8 mouse cellular contexts compared by ENCODE assay signal in the genomic region with DNA sequence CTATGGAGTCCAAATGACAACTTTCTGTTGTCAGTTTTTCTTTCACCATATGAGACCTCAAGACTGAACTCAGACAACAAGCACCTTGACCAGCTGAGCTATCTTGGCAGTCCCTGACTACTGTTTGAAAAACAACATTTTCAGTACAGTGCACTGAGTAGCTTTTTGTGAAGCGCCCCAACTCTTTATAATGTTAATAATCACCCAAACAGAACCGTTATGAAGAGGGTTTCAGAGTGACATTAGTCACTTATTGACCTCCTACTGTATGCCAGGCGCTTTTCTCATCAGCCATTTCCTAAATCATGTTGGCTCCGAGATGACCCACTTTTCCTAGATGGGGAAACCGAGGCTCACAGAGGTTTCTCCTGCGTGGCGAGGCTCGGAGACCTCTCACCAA. TPM values are rescaled to one million over a fixed set of nuclear protein-coding genes. Genes with fewer than 3 reads are reported as not detected.
A peak's percentile ranks its signal among the peaks of the same experiment; 100 is the strongest.
DNase-seq lines count a peak whose midpoint lies in the region; ATAC-seq and TF ChIP-seq lines count a peak whose summit lies in the region.

No protein-coding gene starts in this region.

- 8% methylated on average over 8 of the region's 8 CpGs for WGBS in forebrain, embryonic 12.5 days
- WGBS in liver, embryonic 13.5 days (ENCODE audit: insufficient replicate concordance), result 6% methylated on average over 8 of the region's 8 CpGs

- peak overlapping the region; percentile 65 for H3K4me2 ChIP-seq in forebrain, embryonic 12.5 days
- peak overlapping the region; percentile 71 for H3K4me2 ChIP-seq in liver, embryonic 13.5 days

- peaks cover 6% of the 10 kb centered on the region; the same call in 1 of the 2 replicates for H3K4me1 ChIP-seq in forebrain, embryonic 12.5 days
- peaks cover 53% of the 10 kb centered on the region for H3K4me1 ChIP-seq in liver, embryonic 13.5 days (replicated peaks)

- no peaks in the 10 kb centered on the region for H3K79me2 ChIP-seq in C2C12 (ENCODE audit: control insufficient read depth, insufficient read depth)

- ATAC-seq in forebrain, embryonic 12.5 days (ENCODE audit: low FRiP score), result 0 out of 2 replicates have a peak, but pooled peaks have one; percentile 1
- ATAC-seq in liver, embryonic 13.5 days (ENCODE audit: low read depth), result no peak

- H3K27me3 ChIP-seq in C2C12 (ENCODE audit: control insufficient read depth, insufficient read depth, insufficient read length), result no peaks in the 10 kb centered on the region
- no peaks in the 10 kb centered on the region for H3K27me3 ChIP-seq in forebrain, embryonic 12.5 days
- no peaks in the 10 kb centered on the region for H3K27me3 ChIP-seq in liver, embryonic 13.5 days

- peak overlapping the region; percentile 89 for H3K27ac ChIP-seq in gastrocnemius, adult 2 months
- H3K27ac ChIP-seq in forebrain, embryonic 12.5 days, result no peak overlapping the region
- H3K27ac ChIP-seq in liver, embryonic 13.5 days, result peak overlapping the region; percentile 97

- no peaks in the 10 kb centered on the region for H3K9me3 ChIP-seq in forebrain, embryonic 12.5 days
- no peaks in the 10 kb centered on the region for H3K9me3 ChIP-seq in liver, embryonic 13.5 days (replicated peaks)

- intact Hi-C loops in gastrocnemius, adult 2 months (cut with DNase I), result loop anchor here (5.0 kb wide), 1 partner anchor 39 kb away; no protein-coding TSS in a partner anchor

- H3K9ac ChIP-seq in forebrain, embryonic 12.5 days, result peak overlapping the region; percentile 75
- H3K9ac ChIP-seq in liver, embryonic 13.5 days, result peak overlapping the region; percentile 96

- no peaks in the 10 kb centered on the region for H3K79me3 ChIP-seq in C2C12 (ENCODE audit: low read depth)

- H3K36me3 ChIP-seq in C2C12 (ENCODE audit: control insufficient read depth, insufficient read depth), result no peaks in the 10 kb centered on the region
- no peaks in the 10 kb centered on the region for H3K36me3 ChIP-seq in forebrain, embryonic 12.5 days (replicated peaks)
- H3K36me3 ChIP-seq in liver, embryonic 13.5 days, result peaks cover 19% of the 10 kb centered on the region

- no peak for TF ChIP-seq CTCF in gastrocnemius, adult 2 months (IDR thresholded peaks at IDR 0.05)
- TF ChIP-seq CTCF in C2C12 (IDR thresholded peaks at IDR 0.05; ENCODE audit: control insufficient read depth, insufficient read depth, insufficient read length), result no peak

- peak overlapping the region; percentile 88 for H3K4me3 ChIP-seq in gastrocnemius, adult 2 months
- H3K4me3 ChIP-seq in C2C12 (ENCODE audit: insufficient read depth, poor library complexity, severe bottlenecking), result peak overlapping the region; percentile 78
- H3K4me3 ChIP-seq in forebrain, embryonic 12.5 days (replicated peaks), result peak overlapping the region; percentile 87
- peak overlapping the region; percentile 93 for H3K4me3 ChIP-seq in liver, embryonic 13.5 days (replicated peaks)

- peak overlapping the region; percentile 74 for H3ac ChIP-seq in C2C12 (ENCODE audit: control insufficient read depth, insufficient read length, low read depth)

- no peak for DNase-seq in gastrocnemius, adult 2 months
- no peak for DNase-seq in gastrocnemius, postnatal 4 days (ENCODE audit: low spot score in 2 of 2)
- no peak for DNase-seq in liver, embryonic 13.5 days
- no peak for DNase-seq in ovary, adult 18-20 months (ENCODE audit: low spot score)
- DNase-seq in testis, postnatal 10 days (ENCODE audit: low spot score), result no peak
- DNase-seq in MN1 (ENCODE audit: low spot score), result no peak

TF ChIP-seq in C2C12, 6 proteins besides CTCF, POLR2A, EP300 and RAD21:
- TF ChIP-seq USF1 (IDR thresholded peaks at IDR 0.05; ENCODE audit: low read depth) (no peak), MYOD1 (IDR thresholded peaks at IDR 0.05; ENCODE audit: control insufficient read depth, insufficient read length, low read depth) (no peak), CEBPB (IDR thresholded peaks at IDR 0.05; ENCODE audit: low read depth) (no peak), MYOG (IDR thresholded peaks at IDR 0.05; ENCODE audit: control insufficient read depth, extremely low read depth, insufficient read length) (no peak), MAX (IDR thresholded peaks at IDR 0.05) (no peak), FOSL1 (IDR thresholded peaks at IDR 0.05; ENCODE audit: insufficient read depth, low read length, poor library complexity, severe bottlenecking) (no peak)

RNA-seq across cellular contexts. Expression of gene March2, which starts 0.5 kb away (rescaled TPM):
- total RNA-seq in gastrocnemius, adult 2 months (2021), result 10 to 100 TPM; 88.8 to 90.7 TPM
- 10 to 100 TPM; 67.5 to 67.8 TPM for total RNA-seq in gastrocnemius, postnatal 4 days (2021)
- polyA plus RNA-seq in C2C12 (2012; fragmentation: generic; extraction: Trizol), result 30.9 TPM
- polyA plus RNA-seq in forebrain, embryonic 12.5 days (2016; fragmentation: Nextera tagmentation; extraction: Ambion mirVana), result 42.4 and 48.7 TPM in 2 replicates
- 214 and 231 TPM in 2 replicates for polyA plus RNA-seq in liver, embryonic 13.5 days (2015; fragmentation: Nextera tagmentation; extraction: Ambion mirVana)

RNA-seq across cellular contexts. Expression of gene Hnrnpm, which starts 31.3 kb away (rescaled TPM):
- 10 to 100 TPM; 79.1 to 95.6 TPM for total RNA-seq in gastrocnemius, adult 2 months (2021)
- 100 to 1,000 TPM; 145 to 171 TPM for total RNA-seq in gastrocnemius, postnatal 4 days (2021)
- 129 TPM for polyA plus RNA-seq in C2C12 (2012; fragmentation: generic; extraction: Trizol)
- 490 and 547 TPM in 2 replicates for polyA plus RNA-seq in forebrain, embryonic 12.5 days (2016; fragmentation: Nextera tagmentation; extraction: Ambion mirVana)
- polyA plus RNA-seq in liver, embryonic 13.5 days (2015; fragmentation: Nextera tagmentation; extraction: Ambion mirVana), result 160 and 237 TPM in 2 replicates

RNA-seq across cellular contexts. Expression of gene Rab11b, which starts 42.3 kb away (rescaled TPM):
- 100 to 1,000 TPM; 134 to 150 TPM for total RNA-seq in gastrocnemius, adult 2 months (2021)
- 100 to 1,000 TPM; 194 to 218 TPM for total RNA-seq in gastrocnemius, postnatal 4 days (2021)
- 97.3 TPM for polyA plus RNA-seq in C2C12 (2012; fragmentation: generic; extraction: Trizol)
- polyA plus RNA-seq in forebrain, embryonic 12.5 days (2016; fragmentation: Nextera tagmentation; extraction: Ambion mirVana), result 377 and 388 TPM in 2 replicates
- 117 and 123 TPM in 2 replicates for polyA plus RNA-seq in liver, embryonic 13.5 days (2015; fragmentation: Nextera tagmentation; extraction: Ambion mirVana)
